Mouse (Mus musculus) midbrain, postnatal 0 days (tissue): ENCODE results near the gene Yars2. TPM values are rescaled to one million over a fixed set of nuclear protein-coding genes. Genes with fewer than 3 reads are reported as not detected.

Experiments used
- ATAC-seq: fragments of 200-750 bp; cut with Nextera tagmentation; 2 replicates; pipeline ENCODE4 v1.8.0; 2017; ENCODE audit warnings: moderate number of reproducible peaks, mild to moderate bottlenecking, moderate TSS enrichment, moderate library complexity; ENCODE audit not compliant: low FRiP score
- DNase-seq: peaks from one replicate; pipeline ENCODE4 v3.0.0-alpha.2; 2015; ENCODE audit warnings: low spot score
- H3K27ac ChIP-seq: fragments of 300-500 bp; sonication (generic); 2 replicates; pipeline ENCODE4 v1.5.1; 2014; ENCODE audit warnings: low read depth, mild to moderate bottlenecking, low read length, mixed read lengths
- H3K27me3 ChIP-seq: fragments of 300-500 bp; sonication (generic); 2 replicates; pipeline ENCODE4 v1.6.1; 2014; ENCODE audit warnings: low read length, control low read depth, mixed read lengths; ENCODE audit not compliant: insufficient read depth
- H3K36me3 ChIP-seq: fragments of 300-500 bp; sonication (generic); 2 replicates; pipeline ENCODE4 v1.6.1; 2014; ENCODE audit warnings: low read length, control low read depth, mixed read lengths; ENCODE audit not compliant: insufficient read depth
- H3K4me1 ChIP-seq: fragments of 300-500 bp; sonication (generic); 2 replicates; pipeline ENCODE4 v1.6.1; 2014; ENCODE audit warnings: mild to moderate bottlenecking, control low read depth, antibody characterized with exemption, low read length, mixed read lengths; ENCODE audit not compliant: insufficient read depth
- H3K4me2 ChIP-seq: fragments of 300-500 bp; sonication (generic); 2 replicates; pipeline ENCODE4 v1.6.1; 2014; ENCODE audit warnings: low read depth, mild to moderate bottlenecking, low read length, mixed read lengths; ENCODE audit not compliant: poor library complexity, severe bottlenecking
- H3K4me3 ChIP-seq: fragments of 300-500 bp; sonication (generic); 2 replicates; pipeline ENCODE4 v1.5.1; 2014; ENCODE audit warnings: low read depth, mild to moderate bottlenecking, low read length, moderate library complexity
- H3K9ac ChIP-seq: fragments of 300-500 bp; sonication (generic); replicated peaks from 2 replicates; pipeline ENCODE4 v1.6.1; 2014; ENCODE audit warnings: mild to moderate bottlenecking, low read length, moderate library complexity, mixed read lengths; ENCODE audit not compliant: poor library complexity, severe bottlenecking
- H3K9me3 ChIP-seq: fragments of 300-500 bp; sonication (generic); 2 replicates; pipeline ENCODE4 v1.6.1; 2016; ENCODE audit warnings: low read length, control low read depth
- CTCF ChIP-seq: IDR thresholded peaks from 2 replicates; pipeline ENCODE4 v1.5.1; 2016; ENCODE audit warnings: antibody characterized with exemption, mild to moderate bottlenecking
- WGBS: fragments of 180-500 bp; shearing (Covaris S2); extraction: QIAGEN DNeasy Blood & Tissue Kit; methylation state at CpG from one replicate; pipeline ENCODE4 v1.1.7; 2014; 5-methylcytosine and 5-hydroxymethylcytosine counted together
- polyA plus RNA-seq: library from polyadenylated mRNA; unstranded; fragments of >200 nt; fragmentation: Nextera tagmentation; extraction: Ambion mirVana; gene quantifications from 2 replicates; pipeline ENCODE4 v1.2.1, GENCODE M21; 2015
- total RNA-seq: library from RNA; depleted of rRNA; stranded (reverse); fragments of >200 nt; gene quantifications from 2 replicates; pipeline ENCODE4 v1.2.3, GENCODE M21; 2014

Gene Yars2
- total and polyA plus RNA-seq, 2 experiments from 2014 or later: 26.7 to 30.5 TPM

GRCm38 (mm10) chr16:16261481-16261880 is 41.3 kb upstream of the Yars2 start:
- ATAC-seq: no peak
- Histone ChIP-seq H3K4me3 (no peak overlapping the region), H3K4me2 (no peak overlapping the region), H3K9me3 (no peaks in the 10 kb centered on the region), H3K4me1 (no peaks in the 10 kb centered on the region), H3K27me3 (no peaks in the 10 kb centered on the region), H3K27ac (no peak overlapping the region), H3K9ac (no peak overlapping the region), H3K36me3 (no peaks in the 10 kb centered on the region)
- no peak for DNase-seq
- 94% methylated on average over 6 of the region's 6 CpGs for WGBS
- TF ChIP-seq CTCF: no peak

- 94% methylated on average over 3 of the region's 3 CpGs for WGBS
- no peak overlapping the region for H3K27ac ChIP-seq
- no peak for ATAC-seq
These were observed 40.3 kb upstream of the Yars2 start for GRCm38 (mm10) chr16:16262436-16262835.

GRCm38 (mm10) chr16:16272978-16273377 is 29.8 kb upstream of the Yars2 start:
- Histone ChIP-seq H3K4me1 (no peaks in the 10 kb centered on the region), H3K4me2 (no peak overlapping the region), H3K27me3 (no peaks in the 10 kb centered on the region), H3K4me3 (no peak overlapping the region), H3K27ac (no peak overlapping the region), H3K9ac (no peak overlapping the region), H3K9me3 (no peaks in the 10 kb centered on the region), H3K36me3 (no peaks in the 10 kb centered on the region)
- 24% methylated on average over 3 of the region's 3 CpGs for WGBS
- no peak for DNase-seq
- no peak for ATAC-seq
- no peak for TF ChIP-seq CTCF

More at GRCm38 (mm10) chr16:16262436-16262835, 40.3 kb upstream of the Yars2 start:
- Histone ChIP-seq H3K27me3 (no peaks in the 10 kb centered on the region), H3K4me1 (no peaks in the 10 kb centered on the region), H3K36me3 (no peaks in the 10 kb centered on the region), H3K9ac (no peak overlapping the region), H3K4me2 (no peak overlapping the region), H3K4me3 (no peak overlapping the region), H3K9me3 (no peaks in the 10 kb centered on the region)
- TF ChIP-seq CTCF: no peak
- DNase-seq: no peak

GRCm38 (mm10) chr16:16273752-16274151 is 29.0 kb upstream of the Yars2 start:
- no peak overlapping the region for H3K9ac ChIP-seq
- H3K9me3 ChIP-seq: no peaks in the 10 kb centered on the region
- 89% methylated on average over 6 of the region's 6 CpGs for WGBS
- H3K4me2 ChIP-seq: no peak overlapping the region
- no peaks in the 10 kb centered on the region for H3K4me1 ChIP-seq
- no peak overlapping the region for H3K27ac ChIP-seq
- H3K27me3 ChIP-seq: no peaks in the 10 kb centered on the region
- TF ChIP-seq CTCF: no peak
- ATAC-seq: no peak
- H3K36me3 ChIP-seq: no peaks in the 10 kb centered on the region
- DNase-seq: no peak
- no peak overlapping the region for H3K4me3 ChIP-seq

GRCm38 (mm10) chr16:16303138-16303827 is 518 bp downstream of the Yars2 start:
- H3K4me1 ChIP-seq: peaks cover 3% of the 10 kb centered on the region; the same call in 1 of the 2 replicates
- H3K36me3 ChIP-seq: peaks cover 11% of the 10 kb centered on the region
- peak overlapping the region; percentile 84 for H3K27ac ChIP-seq
- H3K9me3 ChIP-seq: no peaks in the 10 kb centered on the region
- peak overlapping the region; percentile 96 for H3K4me3 ChIP-seq
- under 1% methylated on average over 60 of the region's 61 CpGs for WGBS
- peak overlapping the region; percentile 91 for H3K4me2 ChIP-seq
- peak; percentile 74 for ATAC-seq
- H3K9ac ChIP-seq: peak overlapping the region; percentile 71
- TF ChIP-seq CTCF: no peak
- H3K27me3 ChIP-seq: no peaks in the 10 kb centered on the region
- peak; percentile 36 for DNase-seq

- peak overlapping the region; percentile 91 for H3K4me2 ChIP-seq
- H3K36me3 ChIP-seq: peaks cover 13% of the 10 kb centered on the region
- no peak overlapping the region for H3K27ac ChIP-seq
- no peaks in the 10 kb centered on the region for H3K9me3 ChIP-seq
- H3K27me3 ChIP-seq: no peaks in the 10 kb centered on the region
- peak; percentile 14 for DNase-seq
- TF ChIP-seq CTCF: peak; percentile 65
- 21% methylated on average over 7 of the region's 7 CpGs for WGBS
- ATAC-seq: no peak
- H3K4me1 ChIP-seq: peaks cover 3% of the 10 kb centered on the region; the same call in 1 of the 2 replicates
- peak overlapping the region; percentile 96 for H3K4me3 ChIP-seq
- H3K9ac ChIP-seq: peak overlapping the region; percentile 71; the same call in 1 of the 2 replicates
These were observed 1.1 kb downstream of the Yars2 start for GRCm38 (mm10) chr16:16303888-16304287.
